Mouse (Mus musculus) left cerebral cortex, postnatal 10 days (tissue): ENCODE data around the gene Tnfsfm13. TPM values are rescaled to one million over a fixed set of nuclear protein-coding genes. Genes with fewer than 3 reads are reported as not detected.

Source experiments
- DNase-seq, 2 experiments: peaks; one replicate each; pipeline ENCODE4 v3.0.0; 2021 to 2022; ENCODE audit warnings: low spot score in 2 of 2, mixed read lengths in 1 of 2; ENCODE audit errors: extremely low spot score in 1 of 2
- intact Hi-C: fragments of 180-260 bp; cut with DNase I; formaldehyde crosslinking; loops from one replicate; pipeline ENCODE4 v1.15.1; 2025
- total RNA-seq, 2 experiments: library from RNA; stranded (reverse); gene quantifications; 2 replicates each; pipeline ENCODE4 v1.2.3; 2021

Gene Tnfsfm13
- total RNA-seq, 2 experiments from 2014 or later = 0.81 to 1.5 TPM

DNA sequence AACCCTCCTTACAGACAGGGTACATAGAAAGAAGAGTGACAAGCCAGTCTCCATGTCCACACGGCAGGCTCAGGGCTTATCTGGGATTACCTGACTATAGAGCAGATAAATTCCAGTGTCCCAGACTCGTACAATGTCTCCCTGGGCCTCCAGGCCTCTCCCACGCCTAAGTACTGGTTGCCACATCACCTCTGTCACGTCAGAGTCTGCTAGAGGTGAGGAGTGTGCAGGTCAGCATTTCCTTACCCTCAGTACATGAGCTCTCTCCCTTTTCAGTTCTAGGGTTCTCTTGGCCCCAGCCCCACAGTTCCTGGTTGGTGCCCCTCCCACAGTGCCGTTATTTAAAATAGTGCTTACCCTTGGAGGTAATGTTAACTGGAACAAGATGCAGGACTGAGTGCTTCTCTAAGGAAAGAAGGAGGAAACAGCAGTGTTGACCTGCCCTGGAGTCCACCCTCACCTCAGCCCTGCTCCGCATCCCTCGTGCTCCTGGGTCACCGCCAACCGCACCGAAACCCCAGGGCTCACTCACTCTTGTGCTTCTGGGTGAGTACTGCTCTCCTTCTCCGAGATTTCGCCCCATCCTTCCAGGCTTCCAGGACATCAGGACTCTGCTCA lies 11.7 kb downstream of the Tnfsfm13 start:
- DNase-seq = peak in 1 of 2 experiments; percentile 59
- intact Hi-C loops = loop anchor here (5.0 kb wide), 1 partner anchor 33 kb away; no protein-coding TSS in a partner anchor

DNA sequence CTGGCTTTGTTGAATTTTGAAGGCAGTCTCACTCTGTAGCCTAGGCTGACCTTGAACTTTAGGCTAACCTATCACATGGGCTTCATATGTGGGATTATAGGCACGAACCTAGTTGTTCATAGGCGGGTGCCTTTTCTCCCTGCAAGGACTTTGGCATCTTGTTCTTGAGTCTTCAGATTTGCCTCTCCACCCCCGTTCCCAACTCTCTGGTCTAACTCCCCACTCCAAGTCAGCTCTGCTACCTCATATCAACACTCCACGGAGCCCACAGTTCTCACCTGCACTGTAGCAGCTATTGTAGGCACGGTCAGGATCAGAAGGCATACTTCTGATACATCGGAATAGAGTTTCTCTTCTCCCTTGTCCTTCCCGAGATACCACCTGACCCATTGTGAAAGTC lies 12.3 kb downstream of the Tnfsfm13 start:
- no peak for DNase-seq
- intact Hi-C loops = loop anchor here (2.0 to 5.0 kb wide), 2 partner anchors 34 to 71 kb away; no protein-coding TSS in a partner anchor

GRCm38 (mm10) chr11:69682840-69683533 lies 12.9 kb downstream of the Tnfsfm13 start:
- intact Hi-C loops = loop anchor here (2.0 to 5.0 kb wide), 2 partner anchors 34 to 72 kb away; no protein-coding TSS in a partner anchor
- peak; percentile 90 to 92 for DNase-seq

- intact Hi-C loops = loop anchor here (2.0 to 5.0 kb wide), 2 partner anchors 35 to 72 kb away; no protein-coding TSS in a partner anchor
- no peak for DNase-seq
These were observed 13.6 kb downstream of the Tnfsfm13 start for GRCm38 (mm10) chr11:69682209-69682839.

- peak; percentile 97 to 99 for DNase-seq
- intact Hi-C loops = loop anchor here (2.0 to 5.0 kb wide), 2 partner anchors 36 to 73 kb away; no protein-coding TSS in a partner anchor
These were observed 14.3 kb downstream of the Tnfsfm13 start, which contains the start of gene Senp3 for GRCm38 (mm10) chr11:69681314-69682208. Gene Senp3 (minus strand): TSS chr11:69682084.

DNA sequence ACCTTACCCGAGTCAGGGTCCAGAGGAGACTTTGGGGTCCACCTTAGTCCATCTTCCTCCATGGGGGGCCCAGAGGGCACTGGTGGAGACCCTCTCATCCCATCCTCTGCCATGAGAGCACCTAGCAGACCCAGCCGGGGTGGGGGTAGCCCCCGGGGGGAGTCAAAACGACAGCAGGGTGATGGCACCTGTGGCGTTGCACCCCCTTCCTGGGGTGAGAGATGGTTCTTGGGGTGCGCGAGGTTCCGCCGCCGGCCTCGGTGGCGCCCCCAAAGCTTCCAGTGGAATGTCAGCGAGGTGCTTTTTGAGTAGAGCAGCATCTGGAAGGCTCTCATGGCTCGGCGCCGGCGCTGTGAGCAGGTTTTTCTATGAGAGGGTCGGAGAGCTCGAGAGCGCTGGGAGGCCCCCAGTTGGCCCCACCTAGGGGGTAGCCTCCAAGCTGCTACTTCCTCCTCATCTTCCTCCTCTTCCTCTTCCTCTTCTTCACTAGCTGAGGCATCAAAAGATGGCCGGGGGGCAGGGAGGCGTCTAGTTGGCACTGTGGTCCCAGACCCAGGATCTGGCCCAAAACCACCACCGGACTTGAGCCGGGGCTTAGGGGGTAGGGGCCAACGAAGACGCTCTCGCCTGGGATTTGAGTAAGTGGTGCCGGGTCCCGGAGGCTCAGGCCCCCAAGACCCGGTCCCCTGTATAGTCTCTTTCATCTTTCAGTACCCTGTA lies 15.6 kb downstream of the Tnfsfm13 start:
- no peak for DNase-seq
- intact Hi-C loops = loop anchor here (5.0 kb wide), 1 partner anchor 37 kb away; no protein-coding TSS in a partner anchor

- DNase-seq = no peak
These were observed 16.8 kb downstream of the Tnfsfm13 start for GRCm38 (mm10) chr11:69679144-69679543.

DNA sequence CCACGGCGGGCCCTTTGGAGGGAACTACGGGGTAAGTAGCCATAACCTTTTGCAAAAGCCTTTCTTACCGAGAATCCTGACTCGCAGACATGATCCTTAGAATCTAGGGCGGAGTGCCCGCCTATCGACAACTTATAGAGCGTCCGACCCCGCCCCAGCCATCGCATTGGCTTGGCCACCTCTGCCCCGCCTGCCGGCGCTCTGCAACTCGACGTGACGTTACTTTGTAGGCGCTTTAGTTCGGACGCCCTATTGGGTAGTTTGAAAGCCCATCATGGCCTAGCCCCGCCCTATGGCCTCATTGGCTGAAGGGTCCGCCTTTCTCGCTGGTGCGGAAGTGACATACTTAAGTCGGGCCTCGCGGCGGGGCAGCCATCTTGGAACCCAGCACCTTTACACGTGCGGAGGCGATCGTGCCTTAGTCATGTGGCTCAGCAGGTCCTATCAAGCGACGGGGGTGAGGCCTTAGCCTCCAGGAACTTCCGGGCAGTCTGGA lies 23.6 kb downstream of the Tnfsfm13 start, which contains the start of gene Eif4a1:
TSS of gene Eif4a1 (minus strand) at position 213 of the 496 bp plus-strand sequence.
- intact Hi-C loops = no loop called here

More at GRCm38 (mm10) chr11:69679144-69679543, 16.8 kb downstream of the Tnfsfm13 start:
- intact Hi-C loops = no loop called here

GRCm38 (mm10) chr11:69671726-69672124 lies 24.2 kb downstream of the Tnfsfm13 start:
- no peak for DNase-seq
- intact Hi-C loops = no loop called here

More for the DNA sequence above, 23.6 kb downstream of the Tnfsfm13 start, which contains the start of gene Eif4a1:
- DNase-seq = peak; percentile 99 to 100

DNA sequence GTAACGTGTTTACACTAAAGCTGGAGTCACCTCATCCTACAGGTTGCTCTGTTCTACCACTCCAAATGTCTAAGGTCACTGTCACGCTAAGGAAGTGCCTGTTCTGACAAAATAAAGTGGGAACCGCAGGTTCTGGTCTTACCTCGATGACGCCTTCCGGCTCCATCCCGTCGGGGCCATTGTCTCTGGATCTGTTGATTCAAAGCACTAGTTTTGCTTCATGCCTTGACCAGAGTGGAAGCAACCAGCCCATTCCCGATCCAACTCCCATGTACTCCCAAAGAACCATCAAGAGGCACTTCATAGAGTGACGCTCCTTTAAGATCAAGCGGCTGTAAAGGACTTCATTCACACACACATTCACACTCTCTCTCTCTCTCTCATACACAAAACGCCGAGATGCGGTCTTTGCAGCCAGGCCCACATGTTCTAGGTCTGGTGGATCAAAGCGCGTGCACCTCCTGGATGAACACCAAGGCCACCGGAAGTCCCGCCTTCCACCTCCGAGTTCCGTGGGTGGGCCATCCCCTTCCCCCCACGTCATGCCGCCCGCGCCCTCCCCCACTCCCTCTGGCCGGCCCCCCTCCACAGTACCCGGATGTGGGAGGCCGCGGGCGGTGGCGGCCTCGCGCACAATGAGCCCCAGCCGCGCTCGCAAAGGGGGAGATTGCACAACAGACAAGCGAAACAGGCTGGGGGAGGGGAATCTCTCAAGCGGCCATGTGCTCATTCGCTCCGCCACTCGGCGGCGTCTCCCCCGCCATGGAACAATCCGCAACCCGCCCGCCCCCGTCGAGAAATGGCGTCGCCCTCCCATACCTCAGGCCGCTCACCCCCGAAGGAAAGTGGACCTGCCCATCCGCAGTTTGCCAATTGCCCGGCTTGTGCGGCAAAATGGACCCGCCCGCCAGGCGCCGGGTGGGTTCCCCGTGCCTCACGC lies 24.8 kb downstream of the Tnfsfm13 start:
- intact Hi-C loops = no loop called here
- peak; percentile 92 to 97 for DNase-seq

DNA sequence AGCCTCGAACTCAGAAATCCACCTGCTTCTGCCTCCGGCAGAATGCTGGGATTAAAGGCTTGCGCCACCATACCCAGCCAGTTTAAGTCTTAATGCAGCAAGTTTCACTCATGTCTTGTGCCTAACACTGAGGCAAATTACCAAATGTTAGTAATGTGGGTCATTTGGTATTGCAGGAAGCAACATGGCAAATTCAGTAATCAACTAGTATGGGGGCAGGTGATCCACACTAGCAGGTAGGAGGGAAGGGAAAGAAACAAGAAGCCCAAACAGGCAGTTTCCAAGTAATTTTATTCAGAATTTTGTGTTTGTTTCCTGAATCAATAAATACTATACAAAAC lies 29.3 kb downstream of the Tnfsfm13 start:
- intact Hi-C loops = no loop called here
- no peak for DNase-seq

GRCm38 (mm10) chr11:69665961-69666664 lies 29.8 kb downstream of the Tnfsfm13 start, which contains the start of gene Cd68:
Gene Cd68 (minus strand): TSS chr11:69666153.
- peak in 1 of 2 experiments; percentile 68 for DNase-seq
- intact Hi-C loops = no loop called here

DNA sequence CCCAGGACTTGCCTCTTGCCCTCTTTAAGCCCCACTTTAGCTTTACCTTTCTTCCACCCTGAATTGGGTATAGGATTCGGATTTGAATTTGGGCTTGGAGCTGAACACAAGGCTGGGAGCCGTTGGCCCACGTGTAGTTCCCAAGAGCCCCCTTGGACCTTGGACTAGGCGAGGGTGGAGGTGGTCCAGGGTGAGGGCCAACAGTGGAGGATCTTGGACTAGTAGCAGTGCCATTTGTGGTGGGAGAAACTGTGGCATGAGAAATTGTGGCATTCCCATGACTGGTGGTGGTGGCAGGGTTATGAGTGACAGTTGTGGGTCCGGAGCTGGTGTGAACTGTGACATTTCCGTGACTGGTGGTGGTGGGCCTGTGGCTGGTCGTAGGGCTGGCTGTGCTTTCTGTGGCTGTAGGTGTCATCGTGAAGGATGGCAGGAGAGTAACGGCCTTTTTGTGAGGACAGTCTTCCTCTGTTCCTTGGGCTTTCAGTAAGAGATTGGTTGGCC lies 30.4 kb downstream of the Tnfsfm13 start:
- intact Hi-C loops = no loop called here
- DNase-seq = no peak

DNA sequence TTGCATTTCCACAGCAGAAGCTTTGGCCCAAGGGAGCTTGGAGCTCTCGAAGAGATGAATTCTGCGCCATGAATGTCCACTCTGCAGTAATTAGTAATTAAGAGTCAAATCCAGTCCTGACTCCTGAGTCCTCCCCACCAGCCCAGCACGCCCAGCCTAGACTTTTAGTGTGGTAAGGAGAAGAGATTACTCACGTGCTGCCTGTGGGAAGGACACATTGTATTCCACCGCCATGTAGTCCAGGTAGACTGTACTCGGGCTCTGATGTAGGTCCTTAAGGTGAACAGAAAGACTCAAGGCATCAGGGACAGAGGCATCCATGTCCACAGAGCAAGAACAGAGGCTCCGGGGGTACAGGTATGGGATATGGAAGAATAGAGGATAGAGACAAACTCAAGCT lies 31.1 kb downstream of the Tnfsfm13 start:
- no peak for DNase-seq
- intact Hi-C loops = no loop called here

GRCm38 (mm10) chr11:69663795-69664194 lies 32.1 kb downstream of the Tnfsfm13 start:
- DNase-seq = no peak
- intact Hi-C loops = no loop called here
